Mouse (Mus musculus) liver, embryonic 16.5 days (tissue): ENCODE data around the gene Itga11. TPM values are rescaled to one million over a fixed set of nuclear protein-coding genes. Genes with fewer than 3 reads are reported as not detected.
A peak's percentile ranks its signal among the peaks of the same experiment; 100 is the strongest.

Experiments
- ATAC-seq: fragments of 200-750 bp; cut with Nextera tagmentation; 2 replicates; pipeline ENCODE4 v1.8.0; 2017; ENCODE audit warnings: low read depth, mild to moderate bottlenecking, moderate number of reproducible peaks, moderate library complexity
- H3K27ac ChIP-seq: fragments of 300-500 bp; sonication (generic); 2 replicates; pipeline ENCODE4 v1.5.1; 2014; ENCODE audit warnings: mild to moderate bottlenecking, low read length
- H3K27me3 ChIP-seq: fragments of 300-500 bp; sonication (generic); 2 replicates; pipeline ENCODE4 v1.6.1; 2014; ENCODE audit warnings: low read depth, low read length, mixed read lengths; ENCODE audit not compliant: control insufficient read depth, insufficient read depth
- H3K36me3 ChIP-seq: fragments of 300-500 bp; sonication (generic); 2 replicates; pipeline ENCODE4 v1.6.1; 2014; ENCODE audit warnings: mild to moderate bottlenecking; ENCODE audit not compliant: control insufficient read depth, insufficient read depth
- H3K4me1 ChIP-seq: fragments of 300-500 bp; sonication (generic); 2 replicates; pipeline ENCODE4 v1.6.1; 2014; ENCODE audit warnings: low read depth, low read length, mixed read lengths; ENCODE audit not compliant: control insufficient read depth
- H3K4me2 ChIP-seq: fragments of 300-500 bp; sonication (generic); 2 replicates; pipeline ENCODE4 v1.6.1; 2014; ENCODE audit warnings: low read depth, low read length, mixed read lengths
- H3K4me3 ChIP-seq: fragments of 300-500 bp; sonication (generic); 2 replicates; pipeline ENCODE4 v1.5.1; 2014; ENCODE audit warnings: low read depth, mild to moderate bottlenecking, low read length
- H3K9ac ChIP-seq: fragments of 300-500 bp; sonication (generic); 2 replicates; pipeline ENCODE4 v1.6.1; 2014; ENCODE audit warnings: low read depth, low read length
- H3K9me3 ChIP-seq: fragments of 300-500 bp; sonication (generic); replicated peaks from 2 replicates; pipeline ENCODE4 v1.6.1; 2016; ENCODE audit warnings: low read length; ENCODE audit not compliant: control insufficient read depth
- WGBS: fragments of 180-500 bp; shearing (Covaris S2); extraction: QIAGEN DNeasy Blood & Tissue Kit; methylation state at CpG from one replicate; pipeline ENCODE4 v1.1.7; 2014; ENCODE audit not compliant: insufficient replicate concordance; 5-methylcytosine and 5-hydroxymethylcytosine counted together
- polyA plus RNA-seq: library from polyadenylated mRNA; unstranded; fragments of >200 nt; fragmentation: Nextera tagmentation; extraction: Ambion mirVana; gene quantifications from 2 replicates; pipeline ENCODE4 v1.2.1, GENCODE M21; 2015

Itga11 gene
- polyA plus RNA-seq, 1 experiment from 2014 or later = 0.12 TPM

- Histone ChIP-seq H3K36me3 (no peaks in the 10 kb centered on the region), H3K9ac (no peak overlapping the region), H3K27ac (no peak overlapping the region), H3K27me3 (no peaks in the 10 kb centered on the region), H3K9me3 (no peaks in the 10 kb centered on the region), H3K4me2 (no peak overlapping the region), H3K4me3 (no peak overlapping the region), H3K4me1 (no peaks in the 10 kb centered on the region)
- 64% methylated on average over 4 of the region's 4 CpGs for WGBS
- ATAC-seq = no peak
Measured at GRCm38 (mm10) chr9:62668503-62668902, 9.1 kb upstream of the Itga11 start.

- H3K4me1 ChIP-seq = no peaks in the 10 kb centered on the region
- no peak overlapping the region for H3K9ac ChIP-seq
- 66% methylated on average over 7 of the region's 7 CpGs for WGBS
- peaks cover 17% of the 10 kb centered on the region for H3K27me3 ChIP-seq
- H3K9me3 ChIP-seq = no peaks in the 10 kb centered on the region
- no peak overlapping the region for H3K4me2 ChIP-seq
- no peak overlapping the region for H3K27ac ChIP-seq
- no peak for ATAC-seq
- H3K4me3 ChIP-seq = no peak overlapping the region
- no peaks in the 10 kb centered on the region for H3K36me3 ChIP-seq
Measured at GRCm38 (mm10) chr9:62673241-62673640, 4.4 kb upstream of the Itga11 start.

- WGBS = 67% methylated on average over 1 of the region's 1 CpGs
Measured at GRCm38 (mm10) chr9:62675172-62675571, 2.5 kb upstream of the Itga11 start.

GRCm38 (mm10) chr9:62678550-62679155 lies 1.0 kb downstream of the Itga11 start:
- H3K4me1 ChIP-seq = no peaks in the 10 kb centered on the region
- H3K4me2 ChIP-seq = 0 out of 2 replicates have a peak overlapping the region, but pooled peaks have one; percentile 6
- peaks cover 33% of the 10 kb centered on the region for H3K27me3 ChIP-seq
- ATAC-seq = no peak
- H3K9me3 ChIP-seq = no peaks in the 10 kb centered on the region
- no peak overlapping the region for H3K9ac ChIP-seq
- H3K36me3 ChIP-seq = no peaks in the 10 kb centered on the region
- H3K27ac ChIP-seq = no peak overlapping the region
- H3K4me3 ChIP-seq = no peak overlapping the region
- 5% methylated on average over 22 of the region's 22 CpGs for WGBS

More at GRCm38 (mm10) chr9:62675172-62675571, 2.5 kb upstream of the Itga11 start:
- peaks cover 33% of the 10 kb centered on the region for H3K27me3 ChIP-seq
- no peak overlapping the region for H3K9ac ChIP-seq
- no peak overlapping the region for H3K4me2 ChIP-seq
- no peak overlapping the region for H3K4me3 ChIP-seq
- no peak overlapping the region for H3K27ac ChIP-seq
- no peaks in the 10 kb centered on the region for H3K9me3 ChIP-seq
- ATAC-seq = no peak
- H3K36me3 ChIP-seq = no peaks in the 10 kb centered on the region
- H3K4me1 ChIP-seq = no peaks in the 10 kb centered on the region

- Histone ChIP-seq H3K9me3 (no peaks in the 10 kb centered on the region), H3K4me3 (no peak overlapping the region), H3K27ac (no peak overlapping the region), H3K36me3 (no peaks in the 10 kb centered on the region), H3K4me2 (no peak overlapping the region), H3K27me3 (peaks cover 33% of the 10 kb centered on the region), H3K9ac (no peak overlapping the region), H3K4me1 (no peaks in the 10 kb centered on the region)
- no peak for ATAC-seq
- 56% methylated on average over 4 of the region's 4 CpGs for WGBS
Measured at GRCm38 (mm10) chr9:62679398-62679797, 1.8 kb downstream of the Itga11 start.

GRCm38 (mm10) chr9:62684311-62684710 lies 6.7 kb downstream of the Itga11 start:
- Histone ChIP-seq H3K4me1 (no peaks in the 10 kb centered on the region), H3K4me3 (no peak overlapping the region), H3K9me3 (no peaks in the 10 kb centered on the region), H3K4me2 (no peak overlapping the region), H3K27ac (no peak overlapping the region), H3K27me3 (peaks cover 6% of the 10 kb centered on the region), H3K36me3 (no peaks in the 10 kb centered on the region), H3K9ac (no peak overlapping the region)
- ATAC-seq = no peak
- WGBS = 68% methylated on average over 7 of the region's 7 CpGs

GRCm38 (mm10) chr9:62689748-62690147 lies 12.1 kb downstream of the Itga11 start:
- Histone ChIP-seq H3K36me3 (no peaks in the 10 kb centered on the region), H3K27me3 (no peaks in the 10 kb centered on the region), H3K27ac (no peak overlapping the region), H3K4me1 (no peaks in the 10 kb centered on the region), H3K9me3 (no peaks in the 10 kb centered on the region), H3K4me3 (no peak overlapping the region), H3K9ac (no peak overlapping the region), H3K4me2 (no peak overlapping the region)
- no peak for ATAC-seq
- 72% methylated on average over 10 of the region's 10 CpGs for WGBS

GRCm38 (mm10) chr9:62694054-62694453 lies 16.4 kb downstream of the Itga11 start:
- no peaks in the 10 kb centered on the region for H3K27me3 ChIP-seq
- WGBS = 72% methylated on average over 5 of the region's 5 CpGs

GRCm38 (mm10) chr9:62695210-62695609 lies 17.6 kb downstream of the Itga11 start:
- WGBS = 66% methylated on average over 9 of the region's 9 CpGs
- no peak overlapping the region for H3K4me3 ChIP-seq

More at GRCm38 (mm10) chr9:62694054-62694453, 16.4 kb downstream of the Itga11 start:
- Histone ChIP-seq H3K27ac (no peak overlapping the region), H3K9ac (no peak overlapping the region), H3K4me1 (no peaks in the 10 kb centered on the region), H3K4me2 (no peak overlapping the region), H3K36me3 (no peaks in the 10 kb centered on the region), H3K9me3 (no peaks in the 10 kb centered on the region), H3K4me3 (no peak overlapping the region)
- ATAC-seq = no peak

More at GRCm38 (mm10) chr9:62695210-62695609, 17.6 kb downstream of the Itga11 start:
- Histone ChIP-seq H3K4me2 (no peak overlapping the region), H3K36me3 (no peaks in the 10 kb centered on the region), H3K27ac (no peak overlapping the region), H3K27me3 (no peaks in the 10 kb centered on the region), H3K4me1 (no peaks in the 10 kb centered on the region), H3K9me3 (no peaks in the 10 kb centered on the region), H3K9ac (no peak overlapping the region)
- no peak for ATAC-seq
